Mouse (Mus musculus): ENCODE measurements around the gene Tfb1m. TPM values are rescaled to one million over a fixed set of nuclear protein-coding genes. Genes with fewer than 3 reads are reported as not detected.

Tfb1m gene
- total RNA-seq, 1 experiment from 2014 or later: 14.6 TPM

Other genes with a start within 250 kb of the Tfb1m start
- 14.6 and 18.6 TPM in 2 replicates for gene Tiam2, start 231.2 kb downstream of the Tfb1m start, total RNA-seq (2021)
- not detected in 2 replicates for gene Cldn20, start 25.2 kb downstream of the Tfb1m start, total RNA-seq (2021)
- not detected in 2 replicates for gene Nox3, start 138.5 kb upstream of the Tfb1m start, total RNA-seq (2021)

Data from adrenal gland, postnatal 14 days (tissue).